Mouse (Mus musculus) midbrain, postnatal 0 days (tissue): ENCODE data around the gene Aqp8. TPM values are rescaled to one million over a fixed set of nuclear protein-coding genes. Genes with fewer than 3 reads are reported as not detected.

ENCODE experiments used
- ATAC-seq: fragments of 200-750 bp; cut with Nextera tagmentation; 2 replicates; pipeline ENCODE4 v1.8.0; 2017; ENCODE audit warnings: moderate number of reproducible peaks, mild to moderate bottlenecking, moderate TSS enrichment, moderate library complexity; ENCODE audit not compliant: low FRiP score
- DNase-seq: peaks from one replicate; pipeline ENCODE4 v3.0.0-alpha.2; 2015; ENCODE audit warnings: low spot score
- H3K27ac ChIP-seq: fragments of 300-500 bp; sonication (generic); 2 replicates; pipeline ENCODE4 v1.5.1; 2014; ENCODE audit warnings: low read depth, mild to moderate bottlenecking, low read length, mixed read lengths
- H3K27me3 ChIP-seq: fragments of 300-500 bp; sonication (generic); 2 replicates; pipeline ENCODE4 v1.6.1; 2014; ENCODE audit warnings: low read length, control low read depth, mixed read lengths; ENCODE audit not compliant: insufficient read depth
- H3K36me3 ChIP-seq: fragments of 300-500 bp; sonication (generic); 2 replicates; pipeline ENCODE4 v1.6.1; 2014; ENCODE audit warnings: low read length, control low read depth, mixed read lengths; ENCODE audit not compliant: insufficient read depth
- H3K4me1 ChIP-seq: fragments of 300-500 bp; sonication (generic); 2 replicates; pipeline ENCODE4 v1.6.1; 2014; ENCODE audit warnings: mild to moderate bottlenecking, control low read depth, antibody characterized with exemption, low read length, mixed read lengths; ENCODE audit not compliant: insufficient read depth
- H3K4me2 ChIP-seq: fragments of 300-500 bp; sonication (generic); 2 replicates; pipeline ENCODE4 v1.6.1; 2014; ENCODE audit warnings: low read depth, mild to moderate bottlenecking, low read length, mixed read lengths; ENCODE audit not compliant: poor library complexity, severe bottlenecking
- H3K4me3 ChIP-seq: fragments of 300-500 bp; sonication (generic); 2 replicates; pipeline ENCODE4 v1.5.1; 2014; ENCODE audit warnings: low read depth, mild to moderate bottlenecking, low read length, moderate library complexity
- H3K9ac ChIP-seq: fragments of 300-500 bp; sonication (generic); replicated peaks from 2 replicates; pipeline ENCODE4 v1.6.1; 2014; ENCODE audit warnings: mild to moderate bottlenecking, low read length, moderate library complexity, mixed read lengths; ENCODE audit not compliant: poor library complexity, severe bottlenecking
- H3K9me3 ChIP-seq: fragments of 300-500 bp; sonication (generic); 2 replicates; pipeline ENCODE4 v1.6.1; 2016; ENCODE audit warnings: low read length, control low read depth
- CTCF ChIP-seq: IDR thresholded peaks from 2 replicates; pipeline ENCODE4 v1.5.1; 2016; ENCODE audit warnings: antibody characterized with exemption, mild to moderate bottlenecking
- WGBS: fragments of 180-500 bp; shearing (Covaris S2); extraction: QIAGEN DNeasy Blood & Tissue Kit; methylation state at CpG from one replicate; pipeline ENCODE4 v1.1.7; 2014; 5-methylcytosine and 5-hydroxymethylcytosine counted together
- polyA plus RNA-seq: library from polyadenylated mRNA; unstranded; fragments of >200 nt; fragmentation: Nextera tagmentation; extraction: Ambion mirVana; gene quantifications from 2 replicates; pipeline ENCODE4 v1.2.1, GENCODE M21; 2015
- total RNA-seq: library from RNA; depleted of rRNA; stranded (reverse); fragments of >200 nt; gene quantifications from 2 replicates; pipeline ENCODE4 v1.2.3, GENCODE M21; 2014; rRNA removed

Gene Aqp8
- total and polyA plus RNA-seq, 2 experiments from 2014 or later = not detected

DNA sequence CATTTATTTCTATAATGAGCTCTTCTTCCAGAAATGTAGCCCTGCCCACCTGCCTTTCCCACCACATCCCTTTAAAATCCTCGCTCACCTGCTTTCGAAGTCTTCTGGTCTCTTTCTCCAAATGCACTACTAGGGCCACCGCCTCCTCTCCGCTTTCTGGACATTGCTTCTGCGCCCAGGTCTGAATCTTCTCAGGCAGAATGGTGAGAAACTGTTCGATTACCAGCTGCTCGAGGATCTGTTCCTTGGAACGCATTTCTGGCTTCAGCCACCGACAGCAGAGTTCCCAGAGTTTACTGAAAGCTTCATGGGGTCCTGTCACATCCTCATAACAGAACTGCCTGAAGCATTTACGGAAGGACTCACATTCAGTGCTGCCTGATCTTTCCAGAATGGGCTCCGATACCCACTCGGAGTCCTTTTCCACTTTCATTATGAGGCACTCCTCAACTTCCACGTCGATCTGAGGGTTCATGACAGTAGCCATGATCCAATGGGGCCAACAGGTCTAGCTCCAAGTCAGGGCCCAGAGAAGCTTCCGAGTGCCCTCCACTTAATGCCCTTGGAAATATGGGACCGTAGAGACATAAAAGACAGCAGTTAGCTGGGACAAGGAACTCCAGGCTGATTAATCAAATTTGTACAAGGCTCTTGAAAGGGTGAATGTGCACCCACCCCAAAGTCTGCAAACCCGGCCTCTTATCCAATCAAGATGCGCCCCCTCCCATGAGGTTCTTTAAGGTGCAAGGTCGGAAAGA, 37.6 kb downstream of the Aqp8 start:
- Histone ChIP-seq H3K36me3 (peaks cover 8% of the 10 kb centered on the region; the same call in 1 of the 2 replicates), H3K4me3 (peak overlapping the region; percentile 84), H3K4me2 (peak overlapping the region; percentile 94), H3K27ac (peak overlapping the region; percentile 96), H3K4me1 (peaks cover 8% of the 10 kb centered on the region; the same call in 1 of the 2 replicates), H3K27me3 (no peaks in the 10 kb centered on the region), H3K9me3 (no peaks in the 10 kb centered on the region), H3K9ac (peak overlapping the region; percentile 87)
- 30% methylated on average over 19 of the region's 19 CpGs for WGBS
- no peak for TF ChIP-seq CTCF
- ATAC-seq = peak; percentile 20; the same call in 1 of the 2 replicates
- peak; percentile 42 for DNase-seq

DNA sequence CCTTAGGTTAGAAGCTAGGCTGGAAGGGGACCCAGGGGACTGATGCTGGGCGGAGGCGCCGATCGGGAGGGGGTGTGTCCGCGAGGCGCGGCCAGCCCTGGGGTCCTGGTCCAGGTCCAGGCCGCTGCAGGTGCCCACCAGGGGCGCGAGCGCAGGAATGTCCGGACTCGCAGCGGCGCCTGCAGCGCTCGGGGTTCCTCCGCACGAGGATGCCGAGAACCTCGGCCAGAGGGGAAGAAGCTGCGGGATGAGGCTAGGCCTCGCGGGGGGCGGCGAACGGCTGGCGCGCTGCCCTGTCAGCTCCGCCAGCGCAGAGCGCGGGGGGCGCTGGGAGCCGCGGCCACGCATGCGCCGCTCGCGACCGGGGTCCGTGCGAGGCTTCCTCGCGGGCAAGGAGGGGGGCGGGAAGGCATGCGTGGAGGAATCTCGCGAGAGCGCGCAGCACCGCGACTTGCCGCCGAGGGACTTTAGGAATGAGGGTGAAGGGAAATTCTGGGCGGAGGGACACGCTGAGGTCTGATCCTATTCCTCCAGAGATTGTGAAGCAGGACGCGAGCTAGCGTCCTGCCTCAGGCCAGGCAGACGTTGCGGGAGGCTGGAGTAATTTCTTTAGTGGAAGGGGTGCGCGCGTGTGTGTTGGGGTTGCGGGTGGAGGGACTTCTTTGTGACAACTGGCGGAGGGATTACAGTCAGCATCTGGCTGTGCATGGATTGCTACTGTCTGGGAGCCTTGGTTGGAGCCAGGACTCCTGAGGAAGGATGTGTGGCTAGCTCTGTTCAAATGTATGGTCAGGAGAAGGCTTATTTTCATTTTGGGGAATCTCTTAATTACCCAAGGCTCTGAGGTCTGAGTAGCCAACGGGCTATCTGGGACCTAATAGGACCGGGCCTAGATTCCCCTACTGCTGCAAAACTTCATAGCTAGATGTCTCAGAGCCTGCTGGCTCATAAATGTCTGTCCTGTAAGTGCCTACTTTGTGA, 38.4 kb downstream of the Aqp8 start, which contains the start of gene Zkscan2:
Gene Zkscan2, minus strand, starts transcription at position 211 of the 981 bp plus-strand sequence.
- Histone ChIP-seq H3K4me2 (peak within 1 kb of the TSS; percentile 94), H3K36me3 (peaks cover 6% of the 10 kb centered on the region; the same call in 1 of the 2 replicates), H3K9me3 (no peaks in the 10 kb centered on the region), H3K9ac (peak within 1 kb of the TSS; percentile 87), H3K27me3 (no peaks in the 10 kb centered on the region), H3K4me3 (peak within 1 kb of the TSS; percentile 84), H3K27ac (peak within 1 kb of the TSS; percentile 96), H3K4me1 (peaks cover 8% of the 10 kb centered on the region; the same call in 1 of the 2 replicates)
- peak; percentile 96 for ATAC-seq
- peak; percentile 96 for DNase-seq
- peak; percentile 53 for TF ChIP-seq CTCF
- 1% methylated on average over 45 of the region's 71 CpGs for WGBS

DNA sequence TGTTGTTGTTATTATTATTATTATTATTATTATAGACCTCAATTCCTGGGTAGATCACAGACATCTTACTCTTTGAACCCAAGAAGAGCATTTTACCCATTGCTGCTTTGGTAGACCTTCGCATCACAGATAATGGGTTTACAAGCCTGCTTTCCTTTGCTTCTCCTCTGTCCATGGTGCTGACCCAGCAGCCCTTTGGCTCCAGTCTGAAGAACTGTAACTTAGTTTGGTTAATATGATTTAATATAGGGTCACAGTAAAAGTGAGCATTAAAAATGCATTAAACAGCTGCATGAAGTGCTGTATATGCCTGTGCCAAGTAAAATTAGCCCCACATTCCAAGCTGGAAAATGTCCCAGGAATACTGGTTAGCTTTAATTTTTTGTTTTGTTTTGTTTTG, 41.3 kb downstream of the Aqp8 start:
- H3K4me3 ChIP-seq = no peak overlapping the region
- no peak overlapping the region for H3K9ac ChIP-seq
- ATAC-seq = no peak
- H3K27ac ChIP-seq = no peak overlapping the region
- peaks cover 7% of the 10 kb centered on the region; the same call in 1 of the 2 replicates for H3K4me1 ChIP-seq
- TF ChIP-seq CTCF = no peak
- no peaks in the 10 kb centered on the region for H3K9me3 ChIP-seq
- no peaks in the 10 kb centered on the region for H3K27me3 ChIP-seq
- H3K36me3 ChIP-seq = no peaks in the 10 kb centered on the region
- H3K4me2 ChIP-seq = no peak overlapping the region
- 56% methylated on average over 1 of the region's 1 CpGs for WGBS
- DNase-seq = no peak

DNA sequence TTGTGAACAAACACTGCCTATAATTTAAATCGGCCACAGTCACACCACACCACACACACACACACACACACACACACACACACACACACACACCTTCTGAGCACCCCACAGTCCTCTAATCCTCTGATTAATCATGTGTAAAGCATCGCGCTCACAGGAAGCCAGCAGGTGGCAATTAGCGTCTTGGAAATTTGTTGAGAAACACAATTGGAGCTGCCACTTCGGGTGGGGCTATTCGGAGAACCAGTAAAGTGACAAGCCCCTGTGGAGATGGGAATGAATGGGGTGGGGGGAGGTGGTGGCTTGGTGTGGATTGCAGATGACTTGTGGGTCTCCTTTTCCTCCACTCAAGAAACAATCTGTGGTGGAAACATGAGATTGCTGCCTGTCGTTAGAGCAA, 45.9 kb downstream of the Aqp8 start:
- Histone ChIP-seq H3K9me3 (no peaks in the 10 kb centered on the region), H3K4me3 (no peak overlapping the region), H3K4me1 (no peaks in the 10 kb centered on the region), H3K4me2 (no peak overlapping the region), H3K27me3 (no peaks in the 10 kb centered on the region), H3K9ac (no peak overlapping the region), H3K36me3 (no peaks in the 10 kb centered on the region), H3K27ac (no peak overlapping the region)
- no peak for TF ChIP-seq CTCF
- 77% methylated on average over 7 of the region's 7 CpGs for WGBS
- DNase-seq (peak; percentile 21), ATAC-seq (no peak)

Other genes starting within 250 kb of the Aqp8 start
- gene Slc5a11, start 247.5 kb upstream of the Aqp8 start, total RNA-seq = 0.66 and 0.82 TPM in 2 replicates
- 0.20 and 0.47 TPM in 2 replicates for gene Slc5a11, start 247.5 kb upstream of the Aqp8 start, polyA plus RNA-seq
- 62.8 and 74.8 TPM in 2 replicates for gene Lcmt1, start 92.5 kb upstream of the Aqp8 start, total RNA-seq
- gene Lcmt1, start 92.5 kb upstream of the Aqp8 start, polyA plus RNA-seq = 114 and 115 TPM in 2 replicates
- gene Arhgap17, start 92.4 kb upstream of the Aqp8 start, total RNA-seq = 4.8 and 12.1 TPM in 2 replicates
- 5.3 and 6.3 TPM in 2 replicates for gene Arhgap17, start 92.4 kb upstream of the Aqp8 start, polyA plus RNA-seq
- gene Zkscan2, start 38.2 kb downstream of the Aqp8 start, total RNA-seq = 21.1 and 28.0 TPM in 2 replicates
- 8.4 and 11.2 TPM in 2 replicates for gene Zkscan2, start 38.2 kb downstream of the Aqp8 start, polyA plus RNA-seq